Mouse (Mus musculus): ENCODE data around the gene Coro1b.

GRCm38 (mm10) chr19:4189051-4189620 lies 40.7 kb downstream of the Coro1b start:
- TF ChIP-seq CTCF (conservative IDR thresholded peaks at IDR 0.05 in 1 of 2, IDR thresholded peaks at IDR 0.05 in 1 of 2; ENCODE audit: low read depth in 2 of 2, low read length in 2 of 2) (no peak), CHD2 (IDR thresholded peaks at IDR 0.05; ENCODE audit: low read length) (no peak), MAX (IDR thresholded peaks at IDR 0.05; ENCODE audit: low read length) (no peak), MAFK (IDR thresholded peaks at IDR 0.05; ENCODE audit: insufficient replicate concordance, low read length) (no peak)
